Mouse (Mus musculus) CD8-positive naive resting alpha-beta T cell, adult 2 months (primary cell): Measurements from ENCODE around the gene Ank.

ENCODE experiments used
- DNase-seq, 2 experiments: peaks; one replicate each; pipeline ENCODE4 v3.0.0; 2022; ENCODE audit warnings: low read depth in 2 of 2, low spot score in 2 of 2

Ank gene

DNA sequence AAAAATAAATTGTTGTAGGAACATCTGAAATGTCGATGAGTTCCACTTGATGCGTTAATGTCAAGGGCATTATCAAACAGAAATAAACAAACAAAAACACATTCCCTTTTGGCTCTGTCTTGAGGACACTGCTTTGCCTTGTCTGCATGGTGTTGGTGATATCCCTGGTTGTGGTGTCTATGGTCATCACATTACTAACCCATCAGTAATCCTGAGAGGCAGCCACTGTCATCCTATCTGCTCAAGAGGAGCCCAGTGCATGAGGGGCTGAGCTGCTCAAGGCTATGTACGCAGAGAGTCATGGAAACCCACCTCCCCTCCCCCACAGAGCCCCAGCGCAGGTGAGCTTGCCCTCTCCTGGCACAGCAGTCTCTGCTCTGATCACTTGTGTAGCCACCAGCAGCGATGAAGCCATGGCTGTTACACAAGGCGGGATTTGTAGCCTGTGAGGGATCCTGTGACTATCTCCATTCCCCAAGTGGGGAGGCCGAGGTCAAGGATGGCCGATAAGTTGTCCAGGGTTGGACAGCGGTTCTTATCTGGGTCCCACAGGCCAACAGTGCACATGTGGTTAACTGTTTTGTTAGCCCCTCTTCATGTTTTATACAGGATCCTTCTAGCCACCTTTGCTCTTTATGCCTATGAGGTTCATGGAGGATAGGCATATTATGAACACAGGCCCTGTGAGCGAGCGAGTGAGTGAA lies 30.3 kb downstream of the Ank start:
- no peak for DNase-seq

GRCm38 (mm10) chr15:27497300-27497997 lies 31.0 kb downstream of the Ank start:
- DNase-seq = no peak

- DNase-seq = no peak
Measured at GRCm38 (mm10) chr15:27498078-27498477, 31.6 kb downstream of the Ank start.

DNA sequence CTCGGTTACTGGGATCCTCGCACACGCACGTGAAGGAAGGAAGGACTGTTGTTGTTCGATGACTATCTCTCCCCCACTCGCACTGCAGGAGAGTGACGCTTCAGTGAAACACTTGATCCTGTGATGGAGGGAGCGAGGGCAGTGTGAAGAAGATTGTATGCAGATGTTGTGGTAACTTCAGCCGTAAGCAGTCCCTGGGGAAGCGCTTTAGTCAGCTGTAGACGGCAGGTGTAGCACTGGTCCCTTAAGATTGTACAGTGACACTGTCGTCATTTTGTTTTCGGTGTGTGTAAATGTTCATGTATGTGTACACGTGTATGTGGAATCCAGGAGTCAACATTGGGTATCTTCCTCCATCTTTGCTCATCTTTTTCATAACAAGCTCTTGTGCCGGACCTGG lies 33.9 kb downstream of the Ank start:
- no peak for DNase-seq

DNA sequence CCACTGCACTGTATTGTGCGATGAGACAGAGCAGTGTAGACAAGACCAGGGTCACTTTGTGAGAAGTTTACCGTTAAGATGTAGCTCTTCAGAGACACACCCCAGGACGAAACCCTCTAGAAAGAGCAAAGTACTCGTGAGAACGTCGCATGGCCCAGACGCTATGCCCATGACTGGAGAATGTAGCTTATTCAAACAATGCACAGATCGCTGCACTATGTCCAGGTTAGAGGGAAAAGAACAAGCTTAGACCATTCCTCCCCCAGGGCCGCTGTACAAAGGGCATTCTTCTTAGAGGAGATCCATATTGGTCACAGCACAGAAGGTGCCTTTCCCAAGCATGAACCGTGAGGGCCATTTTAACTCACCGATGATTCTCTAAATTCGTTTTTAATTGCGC lies 35.9 kb downstream of the Ank start:
- no peak for DNase-seq

DNA sequence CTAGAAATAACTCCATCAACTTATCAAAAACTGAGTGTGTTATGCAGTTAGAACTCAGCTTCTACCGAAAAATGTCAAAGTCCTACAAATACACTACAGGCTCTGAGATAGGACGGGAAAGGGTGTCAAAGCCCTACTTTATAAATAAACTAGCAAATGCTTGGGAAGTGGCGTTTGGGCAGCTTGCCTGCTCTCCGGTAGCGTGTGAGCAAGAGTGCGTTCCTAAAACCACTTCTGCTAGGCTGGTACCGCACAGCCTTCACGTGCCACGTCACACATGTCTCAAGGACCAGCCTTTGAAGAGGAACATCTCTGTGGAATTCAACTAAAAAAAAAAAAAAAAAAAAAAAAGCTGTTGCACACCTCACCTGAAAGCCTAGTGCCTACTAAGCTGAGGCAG lies 36.7 kb downstream of the Ank start:
- DNase-seq = no peak

- no peak for DNase-seq
Measured at GRCm38 (mm10) chr15:27503801-27504730, 37.6 kb downstream of the Ank start.

DNA sequence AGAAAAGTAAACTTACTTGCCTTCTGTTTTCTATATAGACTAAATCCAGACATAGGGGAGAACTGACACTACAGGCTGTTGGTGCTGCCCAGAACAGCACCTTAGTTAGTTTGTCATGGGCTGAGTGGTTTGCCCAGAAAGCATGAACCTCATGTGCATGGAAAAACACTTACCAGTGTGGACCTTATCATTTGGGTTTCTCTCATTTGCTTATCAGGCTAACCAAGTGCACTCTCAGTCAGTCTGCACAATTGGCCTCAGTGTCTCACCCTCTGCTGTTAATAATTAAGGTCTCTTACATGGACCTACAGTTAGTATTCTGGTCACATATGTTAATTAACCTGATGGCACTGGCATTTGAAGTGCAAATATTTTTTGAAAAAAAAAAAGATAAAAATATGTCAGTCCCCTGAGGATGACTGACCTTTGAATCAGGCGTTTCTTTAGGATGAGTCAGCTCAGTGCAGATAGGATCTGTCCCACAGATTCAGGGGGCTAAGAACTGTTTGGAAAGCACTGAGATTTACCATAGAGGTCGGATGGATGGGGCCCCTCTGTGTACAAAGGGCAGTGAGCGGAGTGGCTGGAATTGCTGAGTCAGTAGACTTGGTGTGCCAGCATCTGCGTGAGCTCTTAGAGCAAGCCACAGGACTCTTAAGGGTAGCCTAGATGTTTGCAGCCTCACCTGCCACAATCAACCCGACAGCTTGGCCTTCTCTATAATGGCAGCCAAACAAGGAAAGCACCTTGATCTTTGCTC lies 39.8 kb downstream of the Ank start:
- no peak for DNase-seq

GRCm38 (mm10) chr15:27506893-27507596 lies 40.6 kb downstream of the Ank start:
- no peak for DNase-seq

GRCm38 (mm10) chr15:27508169-27508568 lies 41.7 kb downstream of the Ank start:
- no peak for DNase-seq

- no peak for DNase-seq
Measured at GRCm38 (mm10) chr15:27508982-27509381, 42.5 kb downstream of the Ank start.

DNA sequence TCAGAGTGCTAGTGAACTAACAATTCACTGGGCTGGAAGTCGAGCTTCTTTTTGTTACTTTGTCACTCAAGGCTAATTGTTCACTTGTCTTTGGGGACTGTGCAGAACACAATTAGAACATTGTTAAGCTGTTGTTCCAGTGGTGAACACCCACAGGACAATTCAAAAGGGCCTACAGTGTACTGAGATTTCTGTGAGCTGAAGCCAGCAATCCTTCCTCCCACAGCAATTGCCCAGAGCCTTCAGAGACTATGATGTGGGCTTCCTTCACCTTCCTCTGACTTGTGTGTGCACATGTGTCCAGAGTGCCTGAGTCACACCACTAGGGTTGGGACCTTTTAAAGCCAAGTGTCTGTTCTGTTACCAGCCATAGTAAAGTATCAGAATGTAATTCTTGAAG lies 50.5 kb downstream of the Ank start:
- no peak for DNase-seq

- peak; percentile 11 to 31 for DNase-seq
Measured at GRCm38 (mm10) chr15:27518026-27518425, 51.5 kb downstream of the Ank start.

DNA sequence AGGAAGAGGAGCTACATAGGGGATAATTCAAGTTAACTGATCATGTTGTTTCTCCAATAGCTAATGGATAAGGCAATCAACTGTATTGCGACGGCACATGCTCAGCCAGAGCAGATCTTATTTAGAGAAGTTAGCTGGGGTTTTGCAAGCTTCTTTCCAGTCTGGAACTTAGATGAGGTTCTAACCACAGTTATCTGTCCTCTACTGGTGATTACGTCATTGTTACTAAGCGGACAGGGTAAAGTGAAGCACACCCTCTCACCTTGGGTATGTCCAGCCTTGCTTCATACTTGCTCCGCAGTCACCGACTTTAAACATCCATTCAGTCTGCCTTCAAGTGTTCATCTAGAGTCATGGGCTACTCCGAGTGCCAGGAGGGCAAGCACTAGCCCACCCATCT lies 53.4 kb downstream of the Ank start:
- no peak for DNase-seq

DNA sequence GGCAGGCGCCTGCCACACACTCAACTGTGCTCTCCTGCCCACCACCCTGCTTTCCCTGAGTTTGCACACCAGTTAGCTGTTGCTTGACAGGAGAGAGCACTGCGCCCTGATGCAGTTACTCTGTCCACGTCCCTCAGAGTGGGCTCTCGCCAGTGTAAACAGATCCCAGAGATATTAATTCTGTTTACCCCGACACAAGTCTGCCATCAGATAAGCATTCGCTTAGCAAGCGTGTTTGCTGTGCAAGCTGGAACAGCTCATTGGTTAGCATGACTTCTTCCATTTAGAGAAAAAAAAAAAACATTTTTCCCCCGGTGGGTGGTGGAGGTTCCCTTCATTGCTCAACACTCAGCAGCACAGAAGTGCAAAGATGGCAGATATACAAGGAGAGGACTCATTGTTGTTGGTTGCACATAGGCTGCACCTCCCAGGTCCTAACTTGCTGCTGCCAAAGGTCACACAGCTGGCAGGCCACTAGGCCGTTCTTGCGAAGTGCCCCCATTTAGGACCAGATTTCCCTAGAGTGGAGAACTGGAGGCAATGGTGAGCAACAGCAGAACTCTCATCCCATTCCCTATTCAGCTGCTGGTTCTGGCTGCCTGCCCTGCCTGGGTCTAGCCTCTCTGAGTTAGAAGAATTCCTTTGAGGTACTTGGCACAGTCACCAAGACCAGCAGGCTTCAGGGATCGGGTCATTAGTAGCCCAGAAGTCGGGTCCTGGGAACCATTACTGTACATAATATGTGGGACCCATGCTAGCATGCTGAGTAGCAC lies 58.9 kb downstream of the Ank start:
- DNase-seq = no peak

DNA sequence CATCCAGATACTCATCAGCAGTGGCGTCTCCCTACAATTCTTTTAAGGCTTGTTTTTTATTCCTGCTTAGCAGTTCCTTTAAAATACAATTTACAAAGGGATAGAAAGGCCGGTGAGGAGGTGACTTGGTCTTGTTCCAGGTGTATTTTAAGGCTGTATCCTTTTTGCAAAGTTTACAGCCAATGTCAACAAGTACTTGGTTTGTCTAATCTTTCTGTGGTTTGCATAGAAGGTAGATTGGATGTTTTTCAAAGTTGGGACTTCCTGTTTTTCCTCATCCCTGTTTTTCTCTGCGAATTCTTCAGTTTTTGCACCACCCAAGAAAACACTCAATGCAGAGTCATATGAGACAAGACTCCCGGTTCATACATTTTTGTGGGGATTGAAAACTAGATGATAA lies 62.4 kb downstream of the Ank start:
- DNase-seq = no peak

DNA sequence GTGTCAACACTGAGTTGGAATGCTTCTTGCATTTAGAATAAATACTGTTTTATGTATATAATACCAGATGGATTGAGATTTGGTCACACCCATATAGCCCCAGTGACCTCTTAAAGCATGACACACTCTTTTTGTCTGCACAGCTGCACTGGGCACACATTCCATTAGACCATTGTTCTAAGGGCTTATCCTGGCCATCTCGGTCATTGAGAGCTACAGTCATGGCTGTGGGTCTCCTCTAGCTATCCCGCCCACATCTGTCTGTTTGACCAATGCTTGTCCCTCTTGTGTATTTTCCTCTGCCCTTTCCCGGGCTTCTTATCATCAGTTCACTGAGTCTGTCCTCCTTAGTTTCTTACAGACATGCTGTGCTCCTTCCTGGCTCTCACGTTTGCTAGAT lies 63.5 kb downstream of the Ank start:
- DNase-seq = no peak

GRCm38 (mm10) chr15:27533036-27533435 lies 66.6 kb downstream of the Ank start:
- DNase-seq = no peak

- DNase-seq = no peak
Measured at GRCm38 (mm10) chr15:27535681-27536080, 69.2 kb downstream of the Ank start.

- no peak for DNase-seq
Measured at GRCm38 (mm10) chr15:27536186-27536585, 69.7 kb downstream of the Ank start.
